Mouse (Mus musculus) spleen, embryonic (tissue): Measurements from ENCODE around the gene Olfr1079.
"Not testable (repeated sequence)": the region's sequence is repeated elsewhere in the genome, so short reads cannot be mapped to it uniquely, and the experiment has no call there.

Experiments
- CTCF ChIA-PET: fragments of 350-600 bp; sonication (Branson Sonifier 250); formaldehyde crosslinking; loops from one replicate; lab custom pipeline; 2022; lab: Charles Lee

The Olfr1079 gene

GRCm38 (mm10) chr2:86542380-86542779 lies at the start of gene Olfr1079:
Olfr1079 (minus strand) TSS chr2:86542480.
- CTCF ChIA-PET: no interaction called here

GRCm38 (mm10) chr2:86558135-86558534 lies 15.9 kb upstream of the Olfr1079 start, which contains the start of gene Olfr1080:
Olfr1080 (minus strand) TSS chr2:86558235.
- CTCF ChIA-PET: not testable (repeated sequence)

GRCm38 (mm10) chr2:86530991-86531390 lies 11.3 kb downstream of the Olfr1079 start:
- CTCF ChIA-PET: no interaction called here

- CTCF ChIA-PET: no interaction called here
These were observed 34.1 kb downstream of the Olfr1079 start, which contains the start of gene Olfr1076 for GRCm38 (mm10) chr2:86508161-86508560. Olfr1076 (plus strand) TSS chr2:86508461.

- CTCF ChIA-PET: no interaction called here
These were observed 55.0 kb downstream of the Olfr1079 start, which contains the start of gene Olfr228 for GRCm38 (mm10) chr2:86487286-86487685. Olfr228 (minus strand) TSS chr2:86487386.
